In the genomic region with DNA sequence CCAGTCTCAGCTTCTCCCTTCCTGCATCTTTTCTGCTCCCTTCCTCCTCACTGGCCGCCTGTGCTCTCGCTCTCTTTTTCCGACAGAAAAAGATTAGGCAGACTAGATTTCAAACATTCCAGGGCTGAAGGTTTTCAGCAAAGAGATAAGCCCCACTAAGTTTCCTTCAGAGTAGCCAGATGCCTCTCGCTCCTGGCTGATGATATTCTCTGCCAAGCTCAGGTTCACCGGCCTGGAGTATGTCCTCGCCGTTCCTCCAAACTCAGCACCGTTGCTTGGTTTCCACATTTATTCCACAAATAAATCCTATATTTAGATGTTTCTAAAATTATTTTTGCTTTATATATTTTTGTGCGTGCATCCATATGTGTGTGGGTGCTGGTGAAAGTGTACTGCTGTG, we compare ENCODE assay signal across 14 mouse cellular contexts. TPM values are rescaled to one million over a fixed set of nuclear protein-coding genes. Genes with fewer than 3 reads are reported as not detected.
A peak's percentile ranks its signal among the peaks of the same experiment; 100 is the strongest.
DNase-seq lines count a peak whose midpoint lies in the region; ATAC-seq and TF ChIP-seq lines count a peak whose summit lies in the region.
"Had no signal": no experiment of that assay in that cellular context is flagged by ENCODE, and none has a peak within 500 bp of the region (broad histone marks: within the 10 kb centered on the region; RNA-seq: fewer than 3 reads in every experiment).

No protein-coding gene starts in this region.

- peak overlapping the region; percentile 73; the same call in 1 of the 2 replicates for H3K9ac ChIP-seq in heart, embryonic 13.5 days
- no peak overlapping the region for H3K9ac ChIP-seq in stomach, embryonic 15.5 days
- no peak overlapping the region for H3K9ac ChIP-seq in stomach, postnatal 0 days (ENCODE audit: low read length)
- no peak overlapping the region for H3K9ac ChIP-seq in heart, postnatal 0 days (replicated peaks; ENCODE audit: low read depth, low read length)
- H3K9ac ChIP-seq: lung, embryonic 14.5 days had no signal

- peak overlapping the region; percentile 92 for H3K27ac ChIP-seq in heart, embryonic 13.5 days (replicated peaks)
- 0 out of 2 replicates have a peak overlapping the region, but pooled peaks have one; percentile 2 for H3K27ac ChIP-seq in stomach, embryonic 15.5 days
- no peak overlapping the region for H3K27ac ChIP-seq in stomach, postnatal 0 days (replicated peaks)
- H3K27ac ChIP-seq in heart, postnatal 0 days (ENCODE audit: low read depth): peak overlapping the region; percentile 63

- no peaks in the 10 kb centered on the region for H3K36me3 ChIP-seq in heart, embryonic 13.5 days
- no peaks in the 10 kb centered on the region for H3K36me3 ChIP-seq in stomach, embryonic 15.5 days
- H3K36me3 ChIP-seq in stomach, postnatal 0 days (ENCODE audit: control insufficient read depth, insufficient read depth, low read length): no peaks in the 10 kb centered on the region
- H3K36me3 ChIP-seq in heart, postnatal 0 days (replicated peaks; ENCODE audit: control insufficient read depth, insufficient read depth, low read length): no peaks in the 10 kb centered on the region

- no peak for DNase-seq in heart, postnatal 14 days
- no peak for DNase-seq in stomach, postnatal 0 days (ENCODE audit: low spot score)
- DNase-seq in heart, postnatal 0 days (ENCODE audit: low spot score): peak; percentile 33
- DNase-seq in spleen, postnatal 10 days (ENCODE audit: low spot score in 2 of 2): no peak
- DNase-seq in retina, postnatal 1 day: no peak
- DNase-seq: adrenal gland, postnatal 14 days; cerebellum, postnatal 10 days; gastrocnemius, postnatal 36 days; right cerebral cortex, adult 18-20 months had no signal

- no peaks in the 10 kb centered on the region for H3K9me3 ChIP-seq in heart, embryonic 13.5 days
- no peaks in the 10 kb centered on the region for H3K9me3 ChIP-seq in stomach, embryonic 15.5 days
- no peaks in the 10 kb centered on the region for H3K9me3 ChIP-seq in stomach, postnatal 0 days (ENCODE audit: control insufficient read depth, low read length)
- no peaks in the 10 kb centered on the region for H3K9me3 ChIP-seq in heart, postnatal 0 days (replicated peaks; ENCODE audit: control insufficient read depth, low read length)

- H3K4me3 ChIP-seq in heart, embryonic 13.5 days: no peak overlapping the region
- no peak overlapping the region for H3K4me3 ChIP-seq in stomach, embryonic 15.5 days (replicated peaks)
- H3K4me3 ChIP-seq in stomach, postnatal 0 days (ENCODE audit: low read depth, low read length): no peak overlapping the region
- no peak overlapping the region for H3K4me3 ChIP-seq in heart, postnatal 0 days (ENCODE audit: low read depth, low read length)

- intact Hi-C loops in heart, postnatal 14 days (cut with DNase I): no loop called here

- H3K4me2 ChIP-seq in heart, embryonic 13.5 days: peak overlapping the region; percentile 59
- H3K4me2 ChIP-seq in stomach, embryonic 15.5 days: no peak overlapping the region
- no peak overlapping the region for H3K4me2 ChIP-seq in stomach, postnatal 0 days (replicated peaks; ENCODE audit: low read depth)
- 0 out of 2 replicates have a peak overlapping the region, but pooled peaks have one; percentile 1 for H3K4me2 ChIP-seq in heart, postnatal 0 days (ENCODE audit: low read depth, low read length)

- H3K4me1 ChIP-seq in heart, embryonic 13.5 days: peaks cover 51% of the 10 kb centered on the region
- peaks cover 4% of the 10 kb centered on the region; the same call in 1 of the 2 replicates for H3K4me1 ChIP-seq in stomach, embryonic 15.5 days
- H3K4me1 ChIP-seq in stomach, postnatal 0 days (replicated peaks; ENCODE audit: control insufficient read depth, insufficient read depth): no peaks in the 10 kb centered on the region; the same call in none of the 2 replicates
- H3K4me1 ChIP-seq in heart, postnatal 0 days (ENCODE audit: control insufficient read depth, insufficient read depth): peaks cover 35% of the 10 kb centered on the region

- no peak for TF ChIP-seq EP300 in stomach, postnatal 0 days (optimal IDR thresholded peaks at IDR 0.05)
- TF ChIP-seq EP300 in heart, postnatal 0 days (IDR thresholded peaks at IDR 0.05; ENCODE audit: low read depth): no peak

- TF ChIP-seq CTCF in stomach, postnatal 0 days (IDR thresholded peaks at IDR 0.05; ENCODE audit: low read depth): no peak
- no peak for TF ChIP-seq CTCF in heart, postnatal 0 days (IDR thresholded peaks at IDR 0.05; ENCODE audit: low read depth)

- 11% methylated on average over 9 of the region's 9 CpGs for WGBS in heart, embryonic 13.5 days
- 51% methylated on average over 9 of the region's 9 CpGs for WGBS in stomach, embryonic 15.5 days
- 52% methylated on average over 9 of the region's 9 CpGs for WGBS in stomach, postnatal 0 days
- 19% methylated on average over 9 of the region's 9 CpGs for WGBS in heart, postnatal 0 days

- no peaks in the 10 kb centered on the region for H3K27me3 ChIP-seq in heart, embryonic 13.5 days (replicated peaks)
- no peaks in the 10 kb centered on the region for H3K27me3 ChIP-seq in stomach, embryonic 15.5 days (replicated peaks)
- H3K27me3 ChIP-seq in stomach, postnatal 0 days (ENCODE audit: control insufficient read depth, insufficient read depth, low read length): no peaks in the 10 kb centered on the region
- no peaks in the 10 kb centered on the region for H3K27me3 ChIP-seq in heart, postnatal 0 days (ENCODE audit: control insufficient read depth, insufficient read depth, low read length)

- ATAC-seq in heart, embryonic 13.5 days (ENCODE audit: extremely low read depth, insufficient number of reproducible peaks, low FRiP score, low TSS enrichment): no peak
- no peak for ATAC-seq in stomach, embryonic 15.5 days (ENCODE audit: insufficient read depth, low FRiP score, low read depth)
- ATAC-seq in stomach, postnatal 0 days (ENCODE audit: low FRiP score, low TSS enrichment): no peak
- ATAC-seq in heart, postnatal 0 days (ENCODE audit: insufficient read depth, low read depth): no peak
- ATAC-seq: CD4-positive, CD25-positive, alpha-beta regulatory T cell, adult 4 months had no signal

RNA-seq across cellular contexts. Expression of gene Ccn1, which starts 54.3 kb away (rescaled TPM):
- polyA plus RNA-seq in heart, embryonic 13.5 days (2015; fragmentation: Nextera tagmentation; extraction: Ambion mirVana): 60.0 and 62.1 TPM in 2 replicates
- 10 to 100 TPM; 29.1 to 29.7 TPM for total RNA-seq in heart, postnatal 14 days (2021)
- polyA plus RNA-seq in stomach, embryonic 15.5 days (2015; fragmentation: Nextera tagmentation; extraction: Ambion mirVana): 39.7 and 45.1 TPM in 2 replicates
- polyA plus RNA-seq in stomach, postnatal 0 days (2015; fragmentation: Nextera tagmentation; extraction: Ambion mirVana): 78.5 and 84.9 TPM in 2 replicates
- 91.1 and 92.3 TPM in 2 replicates for total RNA-seq in heart, postnatal 0 days (2014; rRNA removed; ENCODE audit: low replicate concordance)
- 31.3 and 34.0 TPM in 2 replicates for polyA plus RNA-seq in heart, postnatal 0 days (2015; fragmentation: Nextera tagmentation; extraction: Ambion mirVana)
- total RNA-seq: megakaryocyte progenitor cell, adult 5-6 weeks had no signal
- polyA plus RNA-seq: CD4-positive, CD25-positive, alpha-beta regulatory T cell, adult 4 months had no signal

RNA-seq across cellular contexts. Expression of gene Ddah1, which starts 54.4 kb away (rescaled TPM):
- 26.0 and 27.9 TPM in 2 replicates for polyA plus RNA-seq in heart, embryonic 13.5 days (2015; fragmentation: Nextera tagmentation; extraction: Ambion mirVana)
- total RNA-seq in heart, postnatal 14 days (2021): 10 to 100 TPM in 1 of 2 experiments, 1 to 10 TPM in 1; 9.2 to 13.4 TPM
- 23.9 and 28.0 TPM in 2 replicates for polyA plus RNA-seq in stomach, embryonic 15.5 days (2015; fragmentation: Nextera tagmentation; extraction: Ambion mirVana)
- 16.8 and 20.2 TPM in 2 replicates for polyA plus RNA-seq in stomach, postnatal 0 days (2015; fragmentation: Nextera tagmentation; extraction: Ambion mirVana)
- 12.3 and 12.4 TPM in 2 replicates for total RNA-seq in heart, postnatal 0 days (2014; rRNA removed; ENCODE audit: low replicate concordance)
- 8.1 and 9.4 TPM in 2 replicates for polyA plus RNA-seq in heart, postnatal 0 days (2015; fragmentation: Nextera tagmentation; extraction: Ambion mirVana)
- total RNA-seq: megakaryocyte progenitor cell, adult 5-6 weeks had no signal

Comparison
In these comparisons a context has a peak if more than half of its experiments do, and no peak if none do; other contexts are left out.
1. H3K4me2 ChIP-seq: peak in heart, embryonic 13.5 days (single experiment) and heart, postnatal 0 days (single experiment); none in stomach, embryonic 15.5 days (single experiment) and stomach, postnatal 0 days (single experiment).